Mouse (Mus musculus) small intestine, adult 2 months (tissue): ENCODE results near the gene Tmprss2.
"Not testable (repeated sequence)": the region's sequence is repeated elsewhere in the genome, so short reads cannot be mapped to it uniquely, and the experiment has no call there.

Experiments
- CTCF ChIP-seq: fragments of 200-500 bp; IDR thresholded peaks from 2 replicates; pipeline ENCODE4 v1.5.1; 2012; ENCODE audit warnings: low read depth, mild to moderate bottlenecking, control low read depth, inconsistent platforms, low read length, moderate library complexity, mixed read lengths; ENCODE audit not compliant: insufficient replicate concordance, insufficient read length; ENCODE audit errors: extremely low read depth
- POLR2A ChIP-seq: fragments of 200-500 bp; IDR thresholded peaks from 2 replicates; pipeline ENCODE4 v1.6.1; 2012; ENCODE audit warnings: low read depth, mild to moderate bottlenecking, control low read depth, inconsistent platforms, low read length, moderate library complexity

DNA sequence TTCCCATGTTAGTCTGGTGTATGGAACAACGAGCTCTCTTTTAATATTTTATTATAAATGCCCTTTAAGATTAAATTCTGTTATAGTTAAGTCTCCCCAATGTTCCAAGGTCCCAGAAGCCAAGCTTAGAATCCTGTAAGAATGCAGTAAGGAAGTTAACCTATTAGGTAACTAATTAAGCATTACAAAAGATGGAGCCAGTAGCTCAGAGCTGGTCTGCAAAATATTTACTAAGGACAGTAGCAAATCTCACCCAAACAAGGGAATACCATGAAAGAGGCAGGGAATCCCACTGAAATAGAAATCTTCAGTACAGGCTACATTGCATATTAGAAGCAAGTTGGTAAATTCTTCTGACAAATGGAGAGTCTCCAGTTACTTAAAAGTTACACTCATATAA lies 28.1 kb downstream of the Tmprss2 start:
- not testable (repeated sequence) for TF ChIP-seq CTCF, POLR2A
